Mouse (Mus musculus): ENCODE results near the gene Paqr5. TPM values are rescaled to one million over a fixed set of nuclear protein-coding genes. Genes with fewer than 3 reads are reported as not detected.

Paqr5 gene
- 0.23 and 0.98 TPM in 2 replicates for total RNA-seq (2017)

DNA sequence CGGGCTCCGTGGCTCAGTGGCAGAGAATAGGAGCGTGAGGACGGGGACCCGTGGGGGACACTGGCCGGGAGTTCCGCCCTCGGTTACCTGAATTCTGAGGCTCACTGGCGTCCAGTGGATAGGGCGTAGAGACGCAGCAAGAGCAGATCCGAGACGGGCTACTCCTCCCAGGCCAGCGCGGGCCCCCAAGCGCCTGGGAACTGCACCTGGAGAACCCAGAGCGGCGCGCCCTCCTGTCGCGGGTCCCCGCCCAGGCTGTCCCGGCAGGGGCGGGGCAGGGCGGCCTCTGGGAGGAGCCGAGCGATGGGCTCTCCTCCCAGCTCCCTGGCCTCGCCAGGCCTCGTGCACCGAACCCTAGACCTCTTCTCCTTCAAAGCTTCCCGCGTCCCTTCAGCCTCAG lies at the start of gene Paqr5:
Paqr5 (minus strand) TSS at position 257 of the 400 bp plus-strand sequence.
- no peak for ATAC-seq (ENCODE audit: extremely low read depth, insufficient number of reproducible peaks, low FRiP score, poor library complexity, severe bottlenecking)

DNA sequence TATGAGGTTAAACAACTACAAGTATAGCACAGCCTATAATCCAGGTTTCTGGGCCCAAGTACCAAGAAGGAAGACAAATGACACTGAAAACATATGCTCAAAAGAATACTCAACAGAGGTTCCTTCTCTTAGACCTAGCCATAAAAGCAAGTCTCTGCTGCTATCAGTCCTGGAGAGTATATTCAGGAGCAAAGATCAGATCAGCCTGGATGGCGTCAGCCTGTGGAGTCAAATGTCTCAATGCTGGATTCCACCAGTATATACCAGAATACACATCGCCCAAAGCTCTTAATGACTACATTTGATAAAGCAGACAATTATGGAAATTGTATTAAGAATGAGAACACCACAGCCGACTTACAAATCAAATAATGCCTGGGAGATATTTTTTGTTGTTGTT lies 35.6 kb upstream of the Paqr5 start:
- no peak for ATAC-seq (ENCODE audit: extremely low read depth, insufficient number of reproducible peaks, low FRiP score, poor library complexity, severe bottlenecking)

DNA sequence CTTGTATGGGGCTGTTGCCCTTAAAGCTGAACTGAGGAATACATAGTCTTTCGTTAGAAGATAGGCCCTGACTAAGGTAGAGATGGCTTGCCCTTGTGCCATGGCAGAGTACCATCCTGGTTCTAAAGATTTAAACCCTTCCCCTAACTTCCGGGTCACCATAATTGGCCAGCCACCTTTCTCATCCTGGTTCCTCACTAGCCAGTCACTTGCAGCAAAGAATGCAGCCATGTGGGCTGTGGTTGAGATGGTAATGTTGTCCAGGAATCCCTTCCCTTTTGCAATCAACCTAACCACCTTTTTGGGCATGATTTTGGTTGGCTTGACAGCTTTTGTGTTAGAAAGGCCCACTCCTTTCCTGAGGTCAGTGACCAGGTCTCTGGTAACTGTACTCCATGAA lies 33.8 kb upstream of the Paqr5 start:
- ATAC-seq (ENCODE audit: extremely low read depth, insufficient number of reproducible peaks, low FRiP score, poor library complexity, severe bottlenecking), result no peak

DNA sequence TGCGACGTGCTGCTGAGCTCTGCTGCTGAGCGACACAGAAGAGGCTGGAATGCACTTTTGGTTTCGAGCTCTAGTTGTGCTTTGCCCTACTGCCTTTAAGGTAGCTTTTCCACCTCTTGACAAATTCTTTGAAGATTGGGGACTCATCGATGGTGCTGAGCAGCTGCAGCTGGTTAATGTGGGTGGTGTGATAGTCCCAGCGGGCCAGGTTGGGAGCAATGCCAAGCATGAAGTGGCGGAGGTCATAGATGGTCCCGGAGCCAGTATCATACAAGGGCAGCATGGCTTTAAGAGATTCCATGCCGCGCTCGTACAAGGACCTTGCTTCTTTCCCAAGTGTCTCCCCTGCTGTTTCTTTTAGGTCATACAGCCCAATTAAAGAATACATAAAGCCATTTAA lies 33.3 kb upstream of the Paqr5 start:
- ATAC-seq (ENCODE audit: extremely low read depth, insufficient number of reproducible peaks, low FRiP score, poor library complexity, severe bottlenecking), result no peak

DNA sequence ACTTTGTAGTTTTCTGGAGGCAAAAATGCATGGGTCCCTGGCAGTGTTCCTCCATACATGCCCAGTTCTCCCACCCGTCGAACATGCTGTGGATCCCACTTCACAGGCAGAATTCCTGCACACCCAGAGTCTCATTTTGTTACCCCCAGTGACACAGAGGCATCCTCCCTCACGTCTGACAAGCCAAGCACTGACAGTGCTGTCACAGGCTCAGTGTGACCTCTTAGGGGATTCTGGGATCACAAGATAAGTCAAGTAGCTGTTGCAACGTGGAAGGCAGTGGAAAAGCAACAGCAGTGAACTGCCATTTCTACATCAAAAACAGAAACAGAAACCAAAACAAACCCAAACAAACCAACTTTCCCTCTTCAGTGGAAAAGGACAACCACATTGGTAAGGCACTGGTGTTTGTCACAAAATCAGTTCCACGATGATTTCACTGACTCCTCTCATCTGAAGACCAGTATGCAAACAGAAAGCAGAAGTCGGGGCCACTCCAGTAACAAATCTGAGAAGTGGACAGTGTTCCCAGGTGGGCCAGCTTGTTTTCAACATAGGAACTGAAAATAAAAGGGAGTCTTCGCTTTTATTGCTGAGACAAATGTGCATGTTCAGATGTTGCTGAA lies 31.3 kb upstream of the Paqr5 start:
- ATAC-seq (ENCODE audit: extremely low read depth, insufficient number of reproducible peaks, low FRiP score, poor library complexity, severe bottlenecking), result no peak

DNA sequence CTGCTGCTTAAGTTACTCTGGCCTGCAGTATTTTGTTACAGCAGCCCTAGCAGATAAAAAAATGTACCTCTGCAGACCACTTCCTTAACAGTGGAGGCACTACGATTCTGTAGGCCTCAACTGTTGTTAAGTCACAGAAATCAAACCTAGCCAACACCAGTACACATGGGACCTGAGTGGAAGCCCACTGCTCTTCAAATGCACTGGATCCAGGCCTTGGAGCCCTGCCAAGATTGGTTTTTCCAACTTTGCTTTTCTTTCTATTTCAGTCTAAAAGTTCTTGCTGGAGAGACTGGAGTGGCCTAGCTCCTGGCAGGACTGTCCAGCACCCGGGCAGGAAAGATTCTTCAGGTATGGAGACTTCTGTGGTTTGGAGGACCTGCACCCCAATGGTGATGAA lies 29.6 kb upstream of the Paqr5 start:
- ATAC-seq (ENCODE audit: extremely low read depth, insufficient number of reproducible peaks, low FRiP score, poor library complexity, severe bottlenecking), result no peak

DNA sequence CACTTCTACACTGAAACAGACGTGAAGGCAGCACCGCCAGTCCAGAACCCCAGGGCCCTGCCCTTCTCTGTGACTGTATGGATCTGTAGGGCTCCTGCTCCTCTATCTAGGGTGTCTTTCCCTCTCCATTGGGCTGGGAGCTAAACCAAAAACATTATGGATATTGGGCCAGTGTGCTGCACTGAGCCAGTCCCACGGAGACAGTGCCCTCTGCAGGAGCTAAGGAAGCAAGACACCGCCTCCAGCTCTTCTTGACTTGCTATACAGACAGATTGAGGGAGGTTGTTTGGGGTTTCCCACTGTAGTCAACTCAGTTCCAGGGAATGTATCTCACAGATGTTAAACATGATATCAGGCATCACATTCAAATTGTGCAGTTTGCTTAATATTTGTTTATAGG lies 24.1 kb upstream of the Paqr5 start:
- no peak for ATAC-seq (ENCODE audit: extremely low read depth, insufficient number of reproducible peaks, low FRiP score, poor library complexity, severe bottlenecking)

DNA sequence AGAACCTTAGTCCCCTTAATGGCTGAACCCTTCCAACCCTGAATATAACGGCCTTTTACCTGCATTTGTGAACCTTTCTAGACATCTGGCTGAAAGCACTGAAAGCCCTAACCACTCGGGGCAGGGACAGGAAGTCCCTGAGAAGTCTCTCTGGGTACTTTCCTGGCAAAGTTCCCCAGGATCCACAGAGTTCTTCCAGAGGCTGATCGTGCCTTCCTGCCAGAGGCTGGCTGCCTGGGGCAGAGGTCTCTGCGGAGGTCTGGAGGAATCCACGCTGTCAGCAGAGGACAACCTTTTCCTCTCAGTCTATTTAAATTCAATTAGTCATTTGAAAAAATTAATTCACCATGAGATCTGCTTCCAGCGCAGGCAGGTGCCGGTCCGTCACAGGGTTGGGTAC lies 22.5 kb upstream of the Paqr5 start:
- no peak for ATAC-seq (ENCODE audit: extremely low read depth, insufficient number of reproducible peaks, low FRiP score, poor library complexity, severe bottlenecking)

DNA sequence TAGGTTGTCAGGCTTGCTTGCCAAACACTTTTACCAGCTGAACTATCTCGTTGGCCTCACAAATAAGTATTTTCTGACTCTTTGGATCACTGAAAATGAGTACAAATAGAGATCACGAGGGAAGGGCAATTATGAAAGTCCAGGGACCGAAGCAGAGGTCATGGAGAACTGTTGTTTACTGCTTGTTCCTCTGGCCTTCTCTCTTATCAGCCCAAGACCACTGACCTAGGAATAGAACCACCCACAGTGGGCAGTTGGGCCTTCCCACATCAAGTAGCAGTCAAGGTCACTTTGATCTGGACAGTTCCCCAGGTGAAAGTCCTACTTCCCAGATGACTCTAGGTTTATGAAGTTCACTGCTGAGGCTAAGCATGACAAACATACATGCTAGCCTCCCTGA lies 15.5 kb upstream of the Paqr5 start:
- ATAC-seq (ENCODE audit: extremely low read depth, insufficient number of reproducible peaks, low FRiP score, poor library complexity, severe bottlenecking), result no peak

DNA sequence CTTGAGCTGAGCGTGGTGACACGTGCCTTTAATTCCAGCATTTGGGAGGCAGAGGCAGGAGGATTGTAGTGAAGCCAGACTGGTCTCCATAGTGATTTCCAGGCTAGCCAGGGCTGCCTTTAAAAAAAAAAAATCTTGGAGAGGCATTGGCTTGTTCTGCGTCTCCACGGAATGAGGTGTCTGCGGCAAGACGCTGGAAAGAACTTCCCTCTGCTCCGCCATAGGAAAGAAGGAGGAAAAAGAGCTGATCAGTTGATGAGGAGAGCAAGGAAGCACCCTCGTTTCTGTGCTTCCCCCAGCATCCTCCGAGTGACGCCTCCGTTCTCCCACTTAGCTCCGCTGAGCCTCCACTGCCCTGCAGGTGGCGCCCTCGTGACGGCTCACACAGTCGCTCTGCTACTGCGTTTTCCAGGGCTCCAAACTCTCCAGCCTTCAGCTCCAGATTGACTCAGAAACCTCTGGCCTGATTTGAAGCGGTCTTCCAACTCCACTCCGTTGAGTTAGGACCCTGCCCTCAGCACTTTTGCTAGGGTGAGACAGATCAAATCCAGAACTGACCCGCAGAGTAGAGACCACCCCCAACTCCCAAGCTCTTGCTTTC lies 13.5 kb upstream of the Paqr5 start:
- peak; percentile 64; the same call in 1 of the 2 replicates for ATAC-seq (ENCODE audit: extremely low read depth, insufficient number of reproducible peaks, low FRiP score, poor library complexity, severe bottlenecking)

DNA sequence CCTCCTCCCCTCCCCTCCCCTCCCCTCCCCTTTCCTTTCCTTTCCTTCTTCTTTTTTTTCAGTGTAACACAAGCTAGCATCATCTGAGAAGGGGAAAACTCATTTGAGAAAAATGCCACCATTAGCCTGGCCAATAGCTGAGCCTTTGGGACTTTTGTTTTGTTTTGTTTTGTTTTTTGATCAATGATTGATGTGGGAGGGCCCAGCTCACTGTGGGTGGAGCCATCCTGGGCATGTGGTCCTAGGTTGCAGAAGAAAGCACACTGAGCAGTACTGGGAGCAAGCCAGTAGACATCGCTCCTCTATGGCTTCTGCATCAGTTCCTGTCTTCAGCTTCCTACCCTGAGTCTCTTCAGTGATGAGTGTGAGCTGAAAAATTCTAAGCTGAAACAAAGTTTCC lies 9.2 kb upstream of the Paqr5 start:
- no peak for ATAC-seq (ENCODE audit: extremely low read depth, insufficient number of reproducible peaks, low FRiP score, poor library complexity, severe bottlenecking)

DNA sequence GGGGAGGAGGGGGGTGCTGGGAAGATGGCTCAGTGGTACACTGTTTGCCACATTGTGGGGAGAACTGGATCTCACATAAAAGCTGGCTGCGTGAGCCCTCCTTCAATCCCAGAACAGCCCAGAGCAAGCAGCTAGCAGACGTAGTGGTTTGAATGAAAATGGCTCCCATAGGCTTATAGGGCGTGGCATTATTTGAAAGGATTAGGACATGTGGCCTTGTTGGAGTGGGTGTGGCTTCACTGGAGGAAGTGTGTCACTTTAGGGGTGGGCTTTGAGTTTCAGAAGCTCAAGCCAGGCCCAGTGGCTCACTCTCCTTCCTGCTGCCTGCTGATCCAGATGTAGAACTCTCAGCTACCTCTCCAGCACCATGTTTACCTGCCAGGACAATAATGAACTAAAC lies 5.5 kb upstream of the Paqr5 start:
- no peak for ATAC-seq (ENCODE audit: extremely low read depth, insufficient number of reproducible peaks, low FRiP score, poor library complexity, severe bottlenecking)

DNA sequence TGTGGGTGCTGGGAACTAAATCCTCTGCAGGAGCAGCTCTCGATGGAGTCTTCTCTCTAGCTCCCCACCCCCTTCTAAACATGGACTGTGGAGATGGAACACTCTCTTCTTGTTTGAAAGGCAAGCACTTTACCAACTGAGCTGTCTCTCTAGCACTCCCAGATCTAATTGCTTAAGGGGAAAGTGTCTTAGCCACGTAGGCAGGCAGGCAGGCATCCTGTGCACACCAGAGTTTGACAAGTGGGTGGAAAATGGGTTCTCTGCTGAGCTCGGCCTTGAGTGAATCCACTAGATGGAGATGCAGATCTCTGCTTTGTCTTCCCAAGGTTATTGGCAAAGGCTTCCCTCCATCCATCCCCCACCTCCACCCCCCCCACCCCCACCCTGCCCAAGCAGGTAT lies 1.4 kb upstream of the Paqr5 start:
- no peak for ATAC-seq (ENCODE audit: extremely low read depth, insufficient number of reproducible peaks, low FRiP score, poor library complexity, severe bottlenecking)

DNA sequence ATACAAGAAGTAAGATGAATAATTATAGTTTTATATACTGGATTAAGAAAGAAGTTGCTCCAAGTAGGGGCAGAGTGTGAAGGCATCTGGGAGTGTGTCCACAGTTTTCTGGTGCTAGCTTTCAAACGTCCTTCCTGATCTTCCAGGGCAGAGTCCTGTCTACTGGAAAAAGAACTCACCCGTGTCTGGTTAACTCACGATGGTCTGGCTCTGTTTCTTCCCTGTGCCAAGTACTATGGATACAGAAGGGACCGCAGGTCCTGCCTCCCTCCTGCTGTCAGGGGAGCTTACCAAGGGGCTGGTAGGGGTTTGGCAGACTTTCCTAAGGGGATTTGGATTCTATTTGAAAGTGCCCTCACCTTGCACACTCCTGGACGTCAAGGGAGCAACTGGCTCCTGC lies 1.6 kb downstream of the Paqr5 start:
- no peak for ATAC-seq (ENCODE audit: extremely low read depth, insufficient number of reproducible peaks, low FRiP score, poor library complexity, severe bottlenecking)

DNA sequence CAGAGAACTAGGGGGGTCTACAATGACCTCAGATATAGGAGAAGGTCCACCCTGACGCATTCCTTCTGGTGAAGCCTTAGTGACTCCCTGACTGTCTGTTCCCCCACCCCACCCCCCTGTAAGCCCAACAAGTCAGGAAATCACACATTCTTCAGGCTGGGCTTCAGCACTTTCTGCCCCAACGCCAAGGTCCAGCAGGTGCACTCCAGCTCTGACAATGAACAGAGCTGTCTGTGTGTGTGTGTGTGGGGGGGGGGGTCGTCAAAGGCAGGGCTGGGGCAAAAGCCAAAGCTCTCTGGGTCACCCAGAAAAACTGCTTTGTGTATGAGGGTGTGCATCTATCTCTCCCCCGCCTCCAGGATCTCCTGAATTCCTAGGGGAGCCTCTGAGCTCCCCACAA lies 2.8 kb downstream of the Paqr5 start:
- ATAC-seq (ENCODE audit: extremely low read depth, insufficient number of reproducible peaks, low FRiP score, poor library complexity, severe bottlenecking), result no peak

DNA sequence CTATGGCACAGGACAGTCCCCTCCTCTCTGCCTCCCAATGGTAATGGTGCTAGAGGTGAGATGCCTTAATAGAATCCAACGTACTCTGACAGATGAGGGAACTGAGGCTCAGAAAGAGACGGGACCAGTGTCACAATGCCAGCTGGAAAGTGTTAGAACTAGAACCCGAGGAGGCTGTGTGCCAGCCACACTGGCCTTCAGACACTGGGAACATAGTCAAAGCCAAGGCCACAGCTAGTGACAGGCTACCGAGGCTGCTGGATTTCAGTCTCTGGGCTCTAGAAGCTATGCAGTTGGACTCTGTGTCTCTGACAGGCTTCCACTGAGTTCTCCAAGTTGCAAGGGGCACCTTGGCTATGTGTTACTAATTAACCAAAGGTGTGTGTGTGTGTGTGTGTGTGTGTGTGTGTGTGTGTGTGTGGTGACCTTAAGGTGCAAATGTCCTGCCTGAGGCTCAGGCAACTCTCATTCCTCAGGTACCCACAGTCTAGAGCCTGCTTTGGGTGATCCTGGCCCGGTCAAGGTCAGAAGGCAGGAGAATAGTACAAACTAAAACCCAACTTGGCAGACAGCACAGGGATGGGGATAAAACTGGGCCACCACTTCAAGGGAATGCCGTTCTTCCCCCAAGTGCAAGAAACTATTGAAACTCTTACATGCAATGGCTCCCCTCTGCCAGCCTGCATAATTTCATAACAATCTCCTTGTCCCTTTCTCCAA lies 3.5 kb downstream of the Paqr5 start:
- no peak for ATAC-seq (ENCODE audit: extremely low read depth, insufficient number of reproducible peaks, low FRiP score, poor library complexity, severe bottlenecking)

DNA sequence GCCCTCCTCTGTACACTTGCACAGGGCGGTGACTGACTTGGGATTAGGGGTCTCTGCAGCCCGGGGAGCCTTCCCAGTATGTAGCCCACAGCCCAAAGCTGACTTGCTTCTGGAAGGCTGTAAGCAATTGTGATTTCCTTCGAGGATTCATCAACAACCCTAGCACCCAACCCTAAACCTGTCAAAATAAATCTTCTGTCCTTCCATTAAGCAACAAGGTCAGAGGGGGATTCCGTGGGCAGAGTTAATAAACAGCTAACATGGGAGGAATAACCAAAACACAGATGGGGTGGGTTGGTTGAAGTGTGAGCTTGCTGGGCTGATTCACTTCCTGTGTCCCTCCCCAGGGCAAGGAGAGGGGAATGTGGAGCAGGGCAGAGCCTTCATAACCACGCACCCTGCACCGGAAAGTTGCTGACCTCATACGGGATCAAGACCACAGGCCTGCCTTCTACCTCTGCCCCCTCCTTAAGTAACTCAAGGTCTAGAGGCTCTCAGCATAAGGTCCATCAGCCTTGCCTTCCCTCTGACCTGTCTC lies 5.0 kb downstream of the Paqr5 start:
- ATAC-seq (ENCODE audit: extremely low read depth, insufficient number of reproducible peaks, low FRiP score, poor library complexity, severe bottlenecking), result no peak

DNA sequence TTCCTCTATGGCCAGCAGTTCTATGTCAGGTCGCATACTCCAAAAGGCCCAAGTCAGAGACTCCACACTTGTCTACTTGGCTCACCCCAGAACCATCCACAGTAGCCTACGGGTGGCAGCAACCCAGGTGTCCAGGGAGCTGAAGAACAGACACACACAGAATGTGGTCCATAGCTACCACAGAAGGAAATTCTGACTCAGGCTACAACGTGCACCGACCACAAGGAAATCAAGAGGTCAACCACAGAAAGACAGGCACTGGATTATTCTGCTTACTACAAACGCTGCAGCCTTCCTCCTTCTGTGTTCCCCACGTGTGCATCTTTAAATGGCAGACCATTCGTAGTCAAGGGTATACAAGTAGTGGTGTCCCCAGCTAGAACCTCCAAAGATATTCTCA lies 6.4 kb downstream of the Paqr5 start:
- no peak for ATAC-seq (ENCODE audit: extremely low read depth, insufficient number of reproducible peaks, low FRiP score, poor library complexity, severe bottlenecking)

DNA sequence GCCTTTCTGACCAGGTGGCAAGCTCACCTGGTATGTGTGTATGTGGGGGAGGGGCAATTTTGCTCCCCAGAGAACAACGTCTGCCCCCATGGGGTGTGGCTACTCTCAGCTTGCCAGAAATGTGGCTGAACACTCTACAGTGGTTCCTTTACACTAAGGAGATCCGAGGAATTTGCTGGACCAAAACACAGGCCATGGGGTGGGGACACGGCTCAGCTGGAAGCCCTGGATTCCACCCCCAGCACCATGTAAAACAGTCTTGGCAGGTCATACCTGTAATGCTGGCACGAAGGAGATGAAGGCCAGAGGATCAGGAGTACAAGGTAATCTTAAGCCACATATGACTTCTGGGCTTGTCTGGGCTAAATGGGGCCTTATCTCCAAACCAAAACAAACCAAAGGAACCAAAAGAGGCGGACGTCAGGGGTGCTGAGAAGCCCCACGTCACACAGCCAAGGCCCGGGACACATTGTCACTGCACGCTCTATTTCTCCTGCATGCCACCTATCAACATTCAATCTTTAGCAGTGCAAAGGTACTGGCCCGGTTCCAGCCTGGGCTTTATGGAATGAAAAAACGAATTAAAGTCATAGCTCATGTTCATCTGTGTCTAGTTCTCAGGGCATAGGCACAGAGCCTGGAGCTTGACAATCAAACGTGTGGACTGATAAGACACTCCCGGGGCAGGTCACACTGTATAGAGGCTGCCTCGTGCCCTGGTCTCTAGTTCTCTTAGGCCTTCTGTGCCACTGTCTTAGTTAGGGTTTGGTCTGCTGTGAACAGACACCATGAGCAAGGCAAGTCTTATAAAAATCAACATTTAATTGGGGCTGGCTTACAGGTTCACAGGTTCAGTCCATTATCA lies 8.2 kb downstream of the Paqr5 start:
- ATAC-seq (ENCODE audit: extremely low read depth, insufficient number of reproducible peaks, low FRiP score, poor library complexity, severe bottlenecking), result no peak
